Mouse (Mus musculus): Measurements from ENCODE around the gene Sh3rf3. TPM values are rescaled to one million over a fixed set of nuclear protein-coding genes. Genes with fewer than 3 reads are reported as not detected.

Gene Sh3rf3
- polyA plus RNA-seq, 1 experiment from 2014 or later, result 1.6 TPM

DNA sequence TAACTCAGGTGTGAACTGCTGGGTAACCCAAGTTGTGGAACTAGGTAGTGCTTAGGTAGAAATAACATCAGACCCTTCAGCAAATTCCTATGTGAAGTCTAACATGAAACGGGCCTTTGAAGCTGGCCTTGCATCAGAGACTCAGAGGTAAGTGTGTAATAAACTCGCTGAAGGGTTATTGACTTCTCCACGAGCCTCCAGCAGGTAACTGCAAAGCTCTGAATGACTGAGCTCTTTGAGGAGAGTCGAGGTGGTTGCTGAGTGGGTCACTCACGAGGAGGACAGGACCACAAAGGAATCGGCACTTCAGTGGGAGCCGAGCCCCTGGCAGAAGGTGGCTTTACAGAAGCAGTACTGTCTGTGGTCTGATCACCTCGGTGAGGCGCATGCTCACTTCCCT is 303.2 kb downstream of the Sh3rf3 start:
- no peak overlapping the region for H3K9ac ChIP-seq
- 75% methylated on average over 9 of the region's 9 CpGs for WGBS
- H3K4me3 ChIP-seq, result no peak overlapping the region
- no peak overlapping the region for H3K27ac ChIP-seq
- H3K9me3 ChIP-seq, result no peaks in the 10 kb centered on the region
- ATAC-seq (ENCODE audit: insufficient number of reproducible peaks, insufficient read depth, low FRiP score, low TSS enrichment), result no peak
- H3K4me2 ChIP-seq (replicated peaks), result no peak overlapping the region
- H3K4me1 ChIP-seq, result no peaks in the 10 kb centered on the region
- no peaks in the 10 kb centered on the region for H3K36me3 ChIP-seq
- no peaks in the 10 kb centered on the region for H3K27me3 ChIP-seq

DNA sequence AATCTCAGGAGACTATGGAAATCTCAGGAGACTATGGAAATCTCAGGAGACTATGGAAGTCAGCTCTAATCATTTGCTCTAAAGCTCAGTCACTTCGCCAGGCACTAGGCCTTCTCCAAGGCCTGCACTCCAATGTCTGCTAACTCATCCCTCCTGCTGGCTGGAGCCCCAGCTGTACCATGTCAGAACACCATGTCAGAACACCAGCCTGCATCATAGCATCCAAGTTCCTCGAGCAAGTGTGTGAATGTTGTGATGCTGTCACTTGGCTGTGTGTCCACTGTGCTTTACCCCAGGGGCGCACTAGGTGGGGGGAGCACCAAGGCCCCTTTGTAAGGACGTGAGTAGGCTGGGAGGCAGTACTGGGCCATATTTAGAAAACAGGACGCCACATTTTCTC is 304.4 kb downstream of the Sh3rf3 start:
- Histone ChIP-seq H3K27me3 (no peaks in the 10 kb centered on the region), H3K36me3 (no peaks in the 10 kb centered on the region), H3K4me3 (no peak overlapping the region), H3K9me3 (no peaks in the 10 kb centered on the region), H3K27ac (no peak overlapping the region), H3K4me2 (replicated peaks) (no peak overlapping the region), H3K4me1 (no peaks in the 10 kb centered on the region), H3K9ac (no peak overlapping the region)
- ATAC-seq (ENCODE audit: insufficient number of reproducible peaks, insufficient read depth, low FRiP score, low TSS enrichment), result no peak
- 81% methylated on average over 5 of the region's 5 CpGs for WGBS

DNA sequence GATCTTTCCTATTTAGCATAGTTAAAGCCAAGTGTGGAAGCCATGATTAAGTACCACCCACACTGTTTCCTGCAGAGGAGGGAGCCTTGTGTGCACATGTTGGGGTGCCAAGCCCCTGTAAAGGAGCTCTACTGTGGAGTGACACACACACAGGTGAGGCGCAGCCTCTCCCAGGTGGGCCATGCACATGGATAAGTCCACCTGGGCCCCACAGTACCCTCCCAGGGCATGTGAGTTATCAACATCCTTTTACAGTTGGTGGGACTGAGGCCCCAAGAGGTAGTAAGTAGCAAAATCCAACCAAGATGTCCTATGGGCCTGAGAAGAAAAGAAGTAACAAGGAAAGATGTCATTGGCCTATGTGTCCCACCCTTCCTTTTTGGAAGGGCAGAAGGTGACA is 305.8 kb downstream of the Sh3rf3 start:
- 96% methylated on average over 1 of the region's 1 CpGs for WGBS
- no peak for ATAC-seq (ENCODE audit: insufficient number of reproducible peaks, insufficient read depth, low FRiP score, low TSS enrichment)
- no peaks in the 10 kb centered on the region for H3K4me1 ChIP-seq
- no peaks in the 10 kb centered on the region for H3K27me3 ChIP-seq
- H3K4me2 ChIP-seq (replicated peaks), result no peak overlapping the region
- H3K9ac ChIP-seq, result no peak overlapping the region
- H3K27ac ChIP-seq, result no peak overlapping the region
- H3K36me3 ChIP-seq, result no peaks in the 10 kb centered on the region
- no peak overlapping the region for H3K4me3 ChIP-seq
- no peaks in the 10 kb centered on the region for H3K9me3 ChIP-seq

DNA sequence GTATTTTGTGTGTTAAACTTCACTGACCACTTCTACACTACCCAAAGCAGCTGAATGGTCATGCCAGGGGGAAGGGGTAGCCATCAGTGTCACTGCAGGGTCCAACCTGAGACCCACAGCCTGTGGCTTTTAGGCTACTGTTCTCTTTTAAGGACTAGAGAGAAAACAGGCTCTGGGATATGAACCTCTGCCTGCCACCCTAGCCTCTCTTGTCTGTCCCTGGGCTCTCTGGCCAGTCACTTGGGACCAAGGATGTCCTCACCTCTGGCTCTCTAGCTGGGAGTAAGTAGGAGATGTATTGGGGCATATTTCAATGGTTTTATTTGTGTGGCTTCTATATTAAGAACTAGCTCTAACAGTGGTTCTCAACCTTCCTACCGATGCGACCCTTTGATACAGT is 306.7 kb downstream of the Sh3rf3 start:
- no peak overlapping the region for H3K9ac ChIP-seq
- WGBS, result 93% methylated on average over 2 of the region's 2 CpGs
- ATAC-seq (ENCODE audit: insufficient number of reproducible peaks, insufficient read depth, low FRiP score, low TSS enrichment), result no peak
- no peak overlapping the region for H3K4me3 ChIP-seq
- no peak overlapping the region for H3K27ac ChIP-seq
- no peak overlapping the region for H3K4me2 ChIP-seq (replicated peaks)
- H3K27me3 ChIP-seq, result no peaks in the 10 kb centered on the region
- no peaks in the 10 kb centered on the region for H3K4me1 ChIP-seq
- no peaks in the 10 kb centered on the region for H3K36me3 ChIP-seq
- no peaks in the 10 kb centered on the region for H3K9me3 ChIP-seq

DNA sequence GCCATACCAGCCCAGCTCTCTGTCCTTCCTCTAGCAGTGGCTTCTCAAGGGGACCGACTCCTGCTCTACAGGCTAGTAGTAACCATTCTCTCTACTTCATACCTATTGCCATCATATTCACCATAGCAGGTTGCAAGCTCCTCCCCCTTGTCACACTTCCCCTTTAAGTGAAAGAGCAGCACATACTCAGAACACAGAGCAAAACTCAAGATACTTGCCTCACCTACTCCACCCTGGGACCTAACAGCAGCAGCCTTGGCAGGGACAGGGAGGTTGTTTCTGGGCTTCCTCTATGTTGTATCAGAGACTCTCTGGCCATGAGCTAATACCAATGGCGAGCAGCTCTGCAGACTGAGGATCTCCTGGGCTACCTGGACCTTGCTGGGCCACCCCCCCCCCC is 312.3 kb downstream of the Sh3rf3 start:
- no peaks in the 10 kb centered on the region for H3K4me1 ChIP-seq
- no peak for ATAC-seq (ENCODE audit: insufficient number of reproducible peaks, insufficient read depth, low FRiP score, low TSS enrichment)
- H3K9ac ChIP-seq, result no peak overlapping the region
- 91% methylated on average over 2 of the region's 2 CpGs for WGBS
- H3K27ac ChIP-seq, result no peak overlapping the region
- H3K4me3 ChIP-seq, result no peak overlapping the region
- H3K27me3 ChIP-seq, result no peaks in the 10 kb centered on the region
- H3K36me3 ChIP-seq, result no peaks in the 10 kb centered on the region
- no peaks in the 10 kb centered on the region for H3K9me3 ChIP-seq
- H3K4me2 ChIP-seq (replicated peaks), result no peak overlapping the region

DNA sequence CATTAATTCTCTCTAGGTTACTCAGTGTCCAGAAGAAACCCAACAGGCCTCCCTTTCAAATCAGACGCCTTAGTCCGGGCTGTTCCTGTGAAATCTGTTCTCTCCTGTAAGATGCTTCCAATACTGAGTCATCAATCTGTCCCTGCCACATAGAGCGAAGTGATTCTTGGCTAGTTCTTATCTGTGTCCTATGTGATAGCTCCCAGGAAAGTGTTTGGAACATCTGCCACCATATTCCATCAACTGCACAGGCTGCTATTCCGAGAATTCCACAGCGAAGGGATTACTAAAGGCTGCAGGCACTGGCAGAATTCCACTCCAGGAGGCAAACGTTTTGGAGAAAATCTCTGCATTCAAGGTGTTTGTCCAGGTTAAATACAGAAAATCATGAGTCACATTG is 314.5 kb downstream of the Sh3rf3 start:
- Histone ChIP-seq H3K9me3 (no peaks in the 10 kb centered on the region), H3K27ac (no peak overlapping the region), H3K27me3 (no peaks in the 10 kb centered on the region), H3K9ac (no peak overlapping the region), H3K4me2 (replicated peaks) (no peak overlapping the region), H3K4me1 (peaks cover 5% of the 10 kb centered on the region; the same call in 1 of the 2 replicates), H3K36me3 (no peaks in the 10 kb centered on the region), H3K4me3 (no peak overlapping the region)
- ATAC-seq (ENCODE audit: insufficient number of reproducible peaks, insufficient read depth, low FRiP score, low TSS enrichment), result no peak
- WGBS, result 82% methylated on average over 6 of the region's 6 CpGs

DNA sequence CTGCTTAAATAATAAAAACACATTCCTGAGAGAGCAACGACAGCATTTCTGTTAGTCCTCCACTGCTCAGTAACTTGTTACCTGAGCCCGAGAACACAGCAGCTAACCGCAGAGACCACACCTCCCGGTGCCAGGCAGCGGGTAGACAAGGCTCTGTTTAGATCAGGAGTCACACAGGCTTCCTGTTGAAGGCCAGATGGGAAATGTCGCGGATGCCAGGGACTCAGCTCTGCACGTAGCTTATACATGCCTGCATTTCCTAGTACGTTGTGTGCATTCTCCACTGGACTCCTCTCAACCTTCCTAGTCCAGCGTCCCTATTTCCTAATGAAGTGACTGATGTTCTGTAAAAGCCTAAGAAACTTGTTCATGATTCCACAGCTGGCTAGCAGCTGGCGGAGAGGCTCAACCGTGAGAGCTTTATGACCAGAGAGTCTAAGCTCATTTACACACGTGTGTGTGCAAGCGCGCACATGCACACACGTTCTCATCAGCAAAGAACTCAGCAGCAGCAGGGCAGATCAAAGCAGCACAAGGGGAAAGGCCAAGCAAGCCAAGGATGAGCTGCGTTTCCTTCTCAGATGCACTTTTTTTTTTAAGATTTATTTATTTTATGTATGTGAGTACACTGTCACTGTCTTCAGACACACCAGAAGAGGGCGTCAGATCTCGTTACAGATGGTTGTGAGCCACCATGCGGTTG is 318.9 kb downstream of the Sh3rf3 start:
- Histone ChIP-seq H3K4me2 (replicated peaks) (no peak overlapping the region), H3K9ac (no peak overlapping the region), H3K4me1 (peaks cover 5% of the 10 kb centered on the region; the same call in 1 of the 2 replicates), H3K9me3 (no peaks in the 10 kb centered on the region), H3K36me3 (no peaks in the 10 kb centered on the region), H3K27ac (no peak overlapping the region), H3K4me3 (no peak overlapping the region), H3K27me3 (no peaks in the 10 kb centered on the region)
- 0 out of 2 replicates have a peak, but pooled peaks have one; percentile 36 for ATAC-seq (ENCODE audit: insufficient number of reproducible peaks, insufficient read depth, low FRiP score, low TSS enrichment)
- 59% methylated on average over 20 of the region's 20 CpGs for WGBS

DNA sequence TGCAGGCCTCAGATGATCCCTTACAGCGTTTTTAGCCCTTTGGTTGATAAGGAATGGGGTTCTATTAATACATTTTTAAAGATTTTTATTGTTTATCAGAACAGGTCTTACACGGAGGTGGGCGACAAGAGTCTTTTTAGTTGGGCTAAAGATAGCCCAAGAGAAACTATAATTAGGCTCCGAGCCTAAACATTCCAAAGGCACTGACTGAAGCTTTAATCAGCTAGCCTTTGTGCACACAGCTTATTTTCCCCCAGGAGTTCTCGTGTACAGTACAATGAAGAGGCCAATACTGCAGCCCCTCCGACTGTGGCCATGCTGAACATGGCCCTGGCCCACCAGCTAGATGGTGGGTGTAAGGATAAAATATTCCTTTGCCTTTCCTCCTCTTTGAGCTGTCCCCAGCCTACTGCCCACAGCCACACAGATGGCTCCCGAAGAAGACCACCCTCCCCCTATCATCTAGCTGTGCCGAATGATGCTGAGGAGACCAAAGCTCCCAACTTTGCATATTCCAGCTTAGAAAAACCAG is 320.4 kb downstream of the Sh3rf3 start:
- no peak overlapping the region for H3K27ac ChIP-seq
- no peak overlapping the region for H3K9ac ChIP-seq
- no peak overlapping the region for H3K4me2 ChIP-seq (replicated peaks)
- no peak overlapping the region for H3K4me3 ChIP-seq
- H3K36me3 ChIP-seq, result no peaks in the 10 kb centered on the region
- peaks cover 5% of the 10 kb centered on the region; the same call in 1 of the 2 replicates for H3K4me1 ChIP-seq
- no peak for ATAC-seq (ENCODE audit: insufficient number of reproducible peaks, insufficient read depth, low FRiP score, low TSS enrichment)
- no peaks in the 10 kb centered on the region for H3K27me3 ChIP-seq
- no peaks in the 10 kb centered on the region for H3K9me3 ChIP-seq
- WGBS, result 59% methylated on average over 8 of the region's 8 CpGs

DNA sequence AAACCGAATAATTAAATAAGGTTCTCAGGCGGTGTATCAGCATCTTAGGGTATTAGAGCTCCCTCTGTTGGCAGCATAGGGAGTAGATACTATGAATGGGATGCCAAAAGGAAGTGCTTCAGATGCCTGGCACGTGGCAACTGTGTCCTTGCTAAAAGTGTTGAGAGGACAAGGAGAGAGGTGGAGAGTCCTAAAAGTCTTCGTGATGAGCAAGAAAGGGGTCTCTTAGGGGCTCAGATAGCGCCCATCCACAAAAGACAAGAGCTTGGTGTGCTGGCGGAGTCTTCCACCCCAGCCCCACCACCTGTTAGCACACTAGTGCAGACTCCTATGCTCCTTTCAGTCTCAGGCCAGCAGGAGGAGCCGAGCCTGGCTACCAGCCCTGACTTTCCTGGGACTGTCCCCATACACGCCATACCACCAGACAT is 336.8 kb downstream of the Sh3rf3 start:
- H3K4me1 ChIP-seq, result no peaks in the 10 kb centered on the region
- H3K27me3 ChIP-seq, result no peaks in the 10 kb centered on the region
- no peak for ATAC-seq (ENCODE audit: insufficient number of reproducible peaks, insufficient read depth, low FRiP score, low TSS enrichment)
- no peaks in the 10 kb centered on the region for H3K9me3 ChIP-seq
- no peak overlapping the region for H3K9ac ChIP-seq
- no peak overlapping the region for H3K4me3 ChIP-seq
- 15% methylated on average over 8 of the region's 8 CpGs for WGBS
- H3K4me2 ChIP-seq (replicated peaks), result no peak overlapping the region
- H3K27ac ChIP-seq, result no peak overlapping the region
- H3K36me3 ChIP-seq, result no peaks in the 10 kb centered on the region

DNA sequence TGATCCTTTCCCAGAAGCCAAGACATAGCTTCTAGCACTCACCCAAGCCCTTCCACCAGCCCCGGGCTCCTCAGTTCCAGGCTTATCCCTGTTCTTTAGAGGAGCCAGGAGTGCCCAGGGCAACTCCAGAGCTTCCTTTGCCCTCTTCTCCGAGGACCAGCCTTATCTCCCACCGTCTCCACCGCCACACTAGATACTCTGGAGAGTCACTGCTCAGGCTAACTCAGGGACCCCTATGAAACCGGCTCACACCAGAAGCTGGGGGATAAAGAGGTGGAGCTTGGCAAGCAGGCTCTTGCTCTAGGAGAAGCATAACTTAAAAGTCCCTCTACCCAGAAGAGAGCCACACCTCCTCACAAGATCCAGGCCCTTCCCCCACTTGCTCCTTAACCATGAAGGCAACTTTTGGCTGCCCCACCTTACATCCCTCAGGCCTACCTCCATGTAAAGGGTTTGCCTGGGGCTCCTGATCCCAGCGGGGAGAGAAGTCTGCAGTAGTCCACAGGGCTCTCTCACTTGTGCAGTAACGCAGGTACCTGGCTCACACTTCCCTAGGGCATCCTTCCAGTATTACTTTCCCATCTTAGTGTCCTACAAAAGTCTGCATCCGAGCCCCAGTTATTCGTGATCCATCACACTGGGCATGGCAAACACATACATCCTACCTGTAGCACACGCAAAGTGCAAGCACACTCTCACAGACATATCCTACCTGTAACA is 337.9 kb downstream of the Sh3rf3 start:
- 86% methylated on average over 10 of the region's 10 CpGs for WGBS
- ATAC-seq (ENCODE audit: insufficient number of reproducible peaks, insufficient read depth, low FRiP score, low TSS enrichment), result peak; percentile 52; the same call in 1 of the 2 replicates
- no peak overlapping the region for H3K4me2 ChIP-seq (replicated peaks)

DNA sequence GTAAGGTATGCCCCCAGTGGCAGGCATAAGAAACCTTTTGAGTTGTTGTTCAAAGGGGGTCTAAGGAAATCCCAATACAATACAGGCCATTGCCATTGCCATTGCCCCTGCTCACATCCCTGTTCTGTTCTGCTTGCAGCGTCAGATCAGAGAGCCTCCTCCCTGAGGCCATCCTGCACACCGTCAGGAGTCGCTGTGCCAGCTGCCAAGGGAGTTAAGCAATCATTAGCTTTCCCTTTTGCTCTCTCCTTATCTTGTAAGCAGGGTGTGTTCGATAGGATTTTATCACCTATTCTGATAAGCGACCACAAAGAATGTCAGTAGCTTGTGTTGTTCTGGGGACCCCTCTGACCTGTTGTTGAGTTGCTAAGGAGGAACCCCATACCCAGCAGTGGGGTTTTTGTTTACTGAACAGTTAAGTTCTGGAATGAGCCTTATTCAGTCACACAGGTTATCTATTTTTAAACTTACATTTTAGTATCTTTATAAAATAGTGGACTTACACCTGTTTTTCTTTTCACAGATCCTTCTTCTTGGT is 339.5 kb downstream of the Sh3rf3 start:
- no peaks in the 10 kb centered on the region for H3K27me3 ChIP-seq
- H3K4me1 ChIP-seq, result no peaks in the 10 kb centered on the region
- H3K27ac ChIP-seq, result no peak overlapping the region
- no peak for ATAC-seq (ENCODE audit: insufficient number of reproducible peaks, insufficient read depth, low FRiP score, low TSS enrichment)
- WGBS, result 70% methylated on average over 5 of the region's 5 CpGs
- H3K36me3 ChIP-seq, result no peaks in the 10 kb centered on the region
- H3K9ac ChIP-seq, result no peak overlapping the region
- no peaks in the 10 kb centered on the region for H3K9me3 ChIP-seq
- no peak overlapping the region for H3K4me2 ChIP-seq (replicated peaks)
- H3K4me3 ChIP-seq, result no peak overlapping the region

More for the DNA sequence above, 337.9 kb downstream of the Sh3rf3 start:
- Histone ChIP-seq H3K36me3 (no peaks in the 10 kb centered on the region), H3K9me3 (no peaks in the 10 kb centered on the region), H3K4me1 (no peaks in the 10 kb centered on the region), H3K4me3 (no peak overlapping the region), H3K27me3 (no peaks in the 10 kb centered on the region), H3K27ac (no peak overlapping the region), H3K9ac (no peak overlapping the region)

DNA sequence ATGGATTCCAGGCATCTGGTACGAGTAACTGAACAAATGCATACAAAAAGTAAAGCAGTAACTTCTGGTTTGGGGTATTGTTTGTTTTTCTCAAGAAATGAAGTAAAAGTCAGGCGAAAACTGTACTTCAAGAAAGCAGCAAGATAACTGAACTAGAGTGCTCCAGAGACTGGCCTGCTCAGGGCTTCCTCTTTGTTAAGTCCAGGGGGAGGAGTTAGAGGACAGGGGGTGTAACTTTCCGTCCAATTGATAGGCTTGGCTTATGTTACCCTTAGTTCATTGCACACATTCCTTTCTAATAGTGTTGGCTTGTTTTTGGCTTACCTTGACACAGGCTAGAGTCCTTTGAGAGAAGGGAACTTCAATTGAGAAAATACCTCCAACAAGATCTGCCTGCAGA is 345.5 kb downstream of the Sh3rf3 start:
- Histone ChIP-seq H3K4me3 (no peak overlapping the region), H3K4me2 (replicated peaks) (no peak overlapping the region), H3K27ac (no peak overlapping the region), H3K9me3 (no peaks in the 10 kb centered on the region), H3K9ac (no peak overlapping the region), H3K27me3 (no peaks in the 10 kb centered on the region), H3K4me1 (no peaks in the 10 kb centered on the region), H3K36me3 (no peaks in the 10 kb centered on the region)
- no peak for ATAC-seq (ENCODE audit: insufficient number of reproducible peaks, insufficient read depth, low FRiP score, low TSS enrichment)
- WGBS, result 61% methylated on average over 3 of the region's 3 CpGs

All from embryonic facial prominence, embryonic 12.5 days (tissue).